Mouse (Mus musculus) kidney, postnatal 36 days (tissue): ENCODE results near the gene Plxna4.

ENCODE experiments used
- DNase-seq, 2 experiments: peaks; one replicate each; pipeline ENCODE4 v3.0.0; 2021 to 2022; ENCODE audit warnings: mixed read lengths in 2 of 2

Gene Plxna4

DNA sequence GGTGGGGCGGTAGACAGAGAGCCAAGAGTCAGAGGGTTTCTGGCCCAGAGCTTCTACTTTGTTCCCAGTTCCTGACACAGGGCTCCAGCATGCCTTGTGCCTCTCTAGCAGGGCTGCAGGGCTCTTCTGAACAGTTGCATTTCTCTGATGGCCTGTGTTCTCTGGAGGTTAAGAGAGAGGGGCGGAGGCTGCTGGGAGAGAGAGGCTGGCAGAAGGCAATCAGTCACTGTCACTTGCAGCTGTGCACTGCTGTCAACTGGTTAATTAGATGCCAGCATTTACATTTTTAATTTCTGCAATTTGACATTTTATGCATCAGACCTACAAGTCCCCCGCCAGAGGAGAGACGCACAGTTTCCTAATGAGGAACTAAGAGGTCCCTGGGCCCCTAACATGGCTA lies 434.8 kb downstream of the Plxna4 start:
- DNase-seq: no peak

DNA sequence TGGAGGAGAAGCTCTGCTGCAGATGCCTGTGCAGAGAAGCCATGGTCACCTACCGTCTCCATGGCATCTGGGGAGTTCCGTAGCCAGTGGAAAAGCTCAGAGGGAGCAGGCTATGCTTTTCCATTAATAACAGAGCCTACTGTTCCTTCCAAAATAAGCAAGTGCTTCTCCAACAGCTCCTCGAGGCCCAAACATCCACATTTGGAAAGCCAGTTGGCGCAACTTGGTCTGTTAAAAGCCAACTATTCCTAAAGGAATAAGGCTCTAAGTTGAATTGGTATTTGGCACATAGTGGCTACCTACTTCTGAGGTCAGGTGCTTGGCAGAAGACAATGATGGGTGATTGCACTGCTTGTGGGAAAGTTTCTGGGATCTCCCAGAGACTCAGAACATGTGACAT lies 437.2 kb downstream of the Plxna4 start:
- DNase-seq: no peak

DNA sequence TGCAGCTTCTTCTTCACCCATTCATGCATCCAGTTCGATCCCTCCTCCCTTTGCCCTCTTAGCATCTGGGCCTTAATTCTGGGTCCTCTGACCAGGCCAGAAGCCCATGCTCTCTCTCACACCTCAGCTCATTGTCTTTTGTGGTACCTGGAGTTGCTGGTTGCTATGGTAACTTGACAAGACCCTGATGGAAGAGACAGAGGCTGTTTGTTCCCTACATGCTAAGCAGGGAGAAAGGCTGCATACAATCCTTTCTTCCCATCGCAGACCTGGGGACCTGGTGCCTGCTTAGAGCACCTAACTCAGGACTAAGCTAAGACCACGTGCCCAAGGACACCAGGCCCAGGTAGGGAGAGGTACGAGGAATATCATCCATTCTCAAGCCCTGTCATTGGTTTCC lies 443.2 kb downstream of the Plxna4 start:
- no peak for DNase-seq

DNA sequence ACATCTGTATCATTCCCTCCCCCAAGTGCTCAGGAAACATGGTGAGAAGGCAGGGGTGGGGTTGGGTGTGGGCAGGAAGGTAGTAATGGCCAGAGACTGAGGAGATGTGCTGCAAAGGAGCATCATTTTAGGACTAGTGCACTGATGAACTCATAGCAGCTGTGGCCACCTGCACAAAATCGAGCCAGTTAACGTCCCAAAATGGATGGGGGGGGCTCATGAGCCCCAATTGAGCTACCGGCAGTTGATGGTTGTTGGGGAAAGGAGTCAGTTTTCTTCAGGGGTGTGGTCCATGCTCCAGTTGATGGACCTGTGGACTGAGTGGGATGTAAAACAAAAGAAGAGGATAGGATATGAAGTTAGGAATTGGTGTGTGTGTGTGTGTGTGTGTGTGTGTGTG lies 448.5 kb downstream of the Plxna4 start:
- no peak for DNase-seq

DNA sequence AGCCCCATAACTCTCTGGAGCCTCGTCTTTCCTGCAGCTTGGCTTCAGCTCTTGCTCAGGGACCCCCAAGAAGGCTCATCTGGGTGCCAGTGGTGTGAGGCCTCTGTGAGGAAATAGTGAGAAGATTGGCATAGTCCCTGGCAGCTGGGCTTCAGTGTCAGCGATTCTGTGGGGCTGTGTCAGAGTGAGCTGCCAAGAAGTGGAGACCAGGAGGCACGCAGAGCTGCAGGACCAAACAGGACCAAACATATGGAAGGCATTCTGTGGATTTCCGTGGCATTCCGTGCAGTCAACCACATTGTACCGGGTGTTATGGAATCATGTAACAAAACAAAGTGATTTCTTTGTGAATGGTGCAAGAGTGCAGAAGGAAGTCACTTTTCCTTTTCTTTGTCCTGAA lies 461.1 kb downstream of the Plxna4 start:
- no peak for DNase-seq

DNA sequence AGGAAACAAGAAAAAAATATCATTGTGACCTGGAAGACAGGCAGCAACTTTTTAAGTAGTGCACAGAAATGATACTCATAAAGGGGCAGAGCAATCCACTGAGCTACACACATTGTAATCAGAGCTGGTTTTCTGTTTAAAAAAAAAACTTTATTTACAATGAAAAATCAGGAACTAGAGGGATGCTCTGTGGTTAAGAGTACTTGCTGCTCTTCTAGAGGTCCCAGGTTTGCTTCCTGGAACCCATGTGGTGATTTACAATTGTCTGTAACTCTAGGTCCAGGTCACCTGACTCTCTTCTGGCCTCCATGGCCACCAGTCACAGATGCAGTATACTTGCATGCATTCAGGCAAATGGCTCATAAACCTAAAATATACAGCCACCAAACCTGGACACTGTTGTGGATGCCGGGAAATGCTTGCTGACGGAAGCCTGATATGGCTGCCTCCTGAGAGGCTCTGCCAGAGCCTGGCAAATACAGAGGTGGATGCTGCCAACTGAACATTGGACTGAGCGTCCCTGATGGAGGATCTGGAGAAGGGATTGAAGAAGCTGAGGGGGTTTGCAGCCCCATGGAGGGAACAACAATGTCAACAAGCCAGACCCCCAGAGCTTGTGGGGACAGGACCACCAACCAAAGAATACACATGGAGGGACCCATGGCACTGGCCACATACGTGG lies 465.3 kb downstream of the Plxna4 start:
- DNase-seq: no peak

DNA sequence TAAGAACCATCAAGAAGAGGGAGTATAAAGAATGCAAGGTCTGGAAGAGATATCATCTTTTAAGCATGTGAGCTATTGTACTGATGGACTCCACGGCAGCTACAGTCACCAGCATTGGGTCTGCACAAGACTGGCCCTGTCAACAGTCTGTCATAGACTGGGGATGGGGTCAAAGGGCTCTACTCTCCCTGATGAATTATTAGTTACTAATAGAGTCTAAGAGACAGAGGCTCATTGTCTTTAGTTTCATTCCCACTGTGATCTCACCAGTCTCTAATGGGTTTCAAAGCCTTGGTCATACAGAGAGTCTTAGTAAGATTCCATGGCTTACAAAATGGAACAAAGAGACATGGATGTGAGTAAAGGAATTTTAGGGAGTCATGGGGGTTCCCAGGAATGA lies 467.1 kb downstream of the Plxna4 start:
- no peak for DNase-seq

DNA sequence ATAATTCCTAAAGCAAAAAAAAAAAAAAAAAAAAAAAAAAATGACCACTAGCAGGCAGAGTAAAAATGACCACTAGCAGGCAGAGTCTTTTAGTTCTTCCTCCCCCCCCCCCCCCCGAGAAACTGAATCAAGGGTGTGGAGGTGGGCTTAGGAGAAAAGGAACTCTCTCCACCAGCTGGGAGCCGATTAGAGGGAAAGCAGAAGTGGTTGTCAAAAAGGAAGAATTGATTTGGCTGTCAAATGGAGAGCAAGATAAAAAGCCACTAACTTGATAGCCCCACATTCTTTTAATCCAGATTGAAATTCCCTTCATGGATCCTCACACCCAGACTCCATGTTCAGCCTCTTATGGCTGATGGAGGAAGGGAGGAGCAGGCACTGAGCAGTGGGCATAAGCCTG lies 478.8 kb downstream of the Plxna4 start:
- DNase-seq: no peak

DNA sequence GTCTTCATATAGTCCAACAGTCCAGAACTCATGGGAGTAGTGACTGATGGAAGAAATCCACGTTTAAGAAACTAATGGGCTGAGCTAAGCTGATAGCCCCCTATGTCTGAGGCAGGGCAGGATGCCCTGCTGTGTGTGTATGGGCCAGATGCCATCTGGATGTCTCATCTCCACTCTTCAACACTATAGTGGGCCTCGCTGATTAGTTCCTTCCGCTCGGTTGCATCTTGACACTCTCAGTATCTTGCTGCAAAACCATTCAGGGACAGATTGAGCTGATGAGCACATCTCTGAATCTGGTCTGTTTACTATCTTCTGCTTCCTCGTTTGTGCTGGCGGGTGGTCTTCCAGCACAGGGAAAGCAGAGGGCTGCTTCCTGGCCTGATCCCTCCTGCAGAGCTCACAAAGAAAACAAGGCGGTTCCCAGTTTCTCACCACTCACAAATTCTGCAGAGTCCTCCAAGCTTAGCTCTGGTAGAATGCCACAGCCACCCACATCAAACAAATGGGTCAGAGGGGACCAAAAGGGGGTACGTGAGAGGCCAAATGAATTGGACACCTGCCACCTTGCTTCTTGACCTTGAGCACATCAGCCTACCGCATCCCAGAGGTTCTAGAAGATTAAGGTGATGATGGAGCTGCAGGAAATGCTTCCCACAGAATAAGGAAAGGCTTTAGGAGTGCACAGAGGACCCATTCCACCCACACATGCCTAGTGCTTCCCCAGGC lies 482.3 kb downstream of the Plxna4 start:
- DNase-seq: no peak
